8 mouse cellular contexts compared by ENCODE assay signal in the genomic region with DNA sequence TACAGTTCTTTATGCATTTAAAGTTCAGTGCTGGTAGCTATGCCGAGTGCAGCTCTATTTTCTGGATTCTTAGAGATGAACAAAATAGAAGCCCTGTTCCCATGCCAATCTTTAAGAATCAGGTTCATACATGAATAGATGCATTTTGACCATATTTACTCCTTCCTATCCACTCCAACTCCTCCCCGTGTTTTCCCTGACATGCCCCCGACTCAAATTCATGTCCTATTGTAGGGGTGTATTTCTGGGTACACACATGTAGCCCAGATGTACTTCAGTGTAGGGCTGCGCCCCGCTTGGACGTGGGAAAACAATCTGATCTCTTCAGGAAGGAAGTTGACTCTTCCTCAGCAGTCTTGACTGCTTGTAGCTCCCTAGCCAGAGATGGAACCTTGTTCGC. TPM values are rescaled to one million over a fixed set of nuclear protein-coding genes. Genes with fewer than 3 reads are reported as not detected.
A peak's percentile ranks its signal among the peaks of the same experiment; 100 is the strongest.
DNase-seq lines count a peak whose midpoint lies in the region; ATAC-seq and TF ChIP-seq lines count a peak whose summit lies in the region.

No protein-coding gene starts in this region.

- TF ChIP-seq POLR2A in kidney, adult 2 months (IDR thresholded peaks at IDR 0.05; ENCODE audit: low read depth, low read length): no peak

- ATAC-seq in embryonic facial prominence, embryonic 14.5 days (ENCODE audit: low read depth): 0 out of 2 replicates have a peak, but pooled peaks have one; percentile 13
- peak; percentile 24 for ATAC-seq in hindbrain, postnatal 0 days
- no peak for ATAC-seq in lung, postnatal 0 days
- ATAC-seq in stomach, postnatal 0 days (ENCODE audit: low FRiP score, low TSS enrichment): no peak

- peak overlapping the region; percentile 98 for H3K9ac ChIP-seq in embryonic facial prominence, embryonic 14.5 days (ENCODE audit: low read depth, low read length)
- peak overlapping the region; percentile 97 for H3K9ac ChIP-seq in hindbrain, postnatal 0 days (replicated peaks; ENCODE audit: low read length)
- peak overlapping the region; percentile 61 for H3K9ac ChIP-seq in lung, postnatal 0 days (replicated peaks; ENCODE audit: low read depth)
- peak overlapping the region; percentile 74 for H3K9ac ChIP-seq in stomach, postnatal 0 days (ENCODE audit: low read length)

- no peak for DNase-seq in kidney, adult 2 months
- DNase-seq in kidney, adult 9 months: no peak
- DNase-seq in NIH3T3 (ENCODE audit: low read depth): peak; percentile 41
- peak; percentile 43 for DNase-seq in embryonic facial prominence, embryonic 14.5 days (ENCODE audit: low spot score)
- peak; percentile 38 for DNase-seq in hindbrain, postnatal 0 days (ENCODE audit: low spot score)
- no peak for DNase-seq in lung, postnatal 0 days (ENCODE audit: low spot score)
- peak; percentile 21 for DNase-seq in stomach, postnatal 0 days (ENCODE audit: low spot score)
- DNase-seq in right cerebral cortex, postnatal 36 days (ENCODE audit: low spot score in 2 of 2): no peak

- peak overlapping the region; percentile 95 for H3K27ac ChIP-seq in kidney, adult 2 months (ENCODE audit: insufficient read depth, low read depth, low read length)
- peak overlapping the region; percentile 100 for H3K27ac ChIP-seq in embryonic facial prominence, embryonic 14.5 days (replicated peaks; ENCODE audit: low read depth, low read length)
- H3K27ac ChIP-seq in hindbrain, postnatal 0 days: peak overlapping the region; percentile 100
- peak overlapping the region; percentile 100 for H3K27ac ChIP-seq in lung, postnatal 0 days (ENCODE audit: low read length)
- peak overlapping the region; percentile 100 for H3K27ac ChIP-seq in stomach, postnatal 0 days (replicated peaks)

- H3K4me3 ChIP-seq in kidney, adult 2 months (ENCODE audit: insufficient read depth, low read depth, low read length): peak overlapping the region; percentile 93
- H3K4me3 ChIP-seq in embryonic facial prominence, embryonic 14.5 days (ENCODE audit: low read depth, low read length): peak overlapping the region; percentile 92
- H3K4me3 ChIP-seq in hindbrain, postnatal 0 days (ENCODE audit: low read length): peak overlapping the region; percentile 97
- H3K4me3 ChIP-seq in lung, postnatal 0 days (ENCODE audit: low read depth, low read length): peak overlapping the region; percentile 98
- peak overlapping the region; percentile 90 for H3K4me3 ChIP-seq in stomach, postnatal 0 days (ENCODE audit: low read depth, low read length)

- no peaks in the 10 kb centered on the region for H3K36me3 ChIP-seq in kidney, adult 2 months (ENCODE audit: control insufficient read depth, insufficient read depth, low read length)
- H3K36me3 ChIP-seq in embryonic facial prominence, embryonic 14.5 days (ENCODE audit: control insufficient read depth, insufficient read depth, low read length): no peaks in the 10 kb centered on the region
- H3K36me3 ChIP-seq in hindbrain, postnatal 0 days (ENCODE audit: insufficient read depth, low read length): no peaks in the 10 kb centered on the region
- H3K36me3 ChIP-seq in lung, postnatal 0 days (ENCODE audit: insufficient read depth, low read length): no peaks in the 10 kb centered on the region
- H3K36me3 ChIP-seq in stomach, postnatal 0 days (ENCODE audit: control insufficient read depth, insufficient read depth, low read length): no peaks in the 10 kb centered on the region

- no peak for TF ChIP-seq CTCF in kidney, adult 2 months (conservative IDR thresholded peaks at IDR 0.05; ENCODE audit: insufficient read depth, insufficient read length, low read depth, low read length)
- no peak for TF ChIP-seq CTCF in hindbrain, postnatal 0 days (IDR thresholded peaks at IDR 0.05; ENCODE audit: low read depth)
- TF ChIP-seq CTCF in lung, postnatal 0 days (IDR thresholded peaks at IDR 0.05): no peak
- no peak for TF ChIP-seq CTCF in stomach, postnatal 0 days (IDR thresholded peaks at IDR 0.05; ENCODE audit: low read depth)

- TF ChIP-seq EP300 in lung, postnatal 0 days (IDR thresholded peaks at IDR 0.05): no peak
- TF ChIP-seq EP300 in stomach, postnatal 0 days (optimal IDR thresholded peaks at IDR 0.05): no peak

- no peaks in the 10 kb centered on the region for H3K27me3 ChIP-seq in kidney, adult 2 months (replicated peaks; ENCODE audit: control insufficient read depth, insufficient read depth, low read length)
- no peaks in the 10 kb centered on the region for H3K27me3 ChIP-seq in embryonic facial prominence, embryonic 14.5 days (replicated peaks; ENCODE audit: control insufficient read depth, insufficient read depth, low read length)
- H3K27me3 ChIP-seq in hindbrain, postnatal 0 days (ENCODE audit: insufficient read depth, low read length): no peaks in the 10 kb centered on the region
- no peaks in the 10 kb centered on the region for H3K27me3 ChIP-seq in lung, postnatal 0 days (replicated peaks; ENCODE audit: insufficient read depth, low read length)
- H3K27me3 ChIP-seq in stomach, postnatal 0 days (ENCODE audit: control insufficient read depth, insufficient read depth, low read length): no peaks in the 10 kb centered on the region

- H3K4me1 ChIP-seq in kidney, adult 2 months (ENCODE audit: control insufficient read depth, insufficient read depth, low read length): peaks cover 8% of the 10 kb centered on the region; the same call in 1 of the 2 replicates
- peaks cover 4% of the 10 kb centered on the region for H3K4me1 ChIP-seq in embryonic facial prominence, embryonic 14.5 days (ENCODE audit: control insufficient read depth, insufficient read depth, low read length)
- no peaks in the 10 kb centered on the region for H3K4me1 ChIP-seq in hindbrain, postnatal 0 days (ENCODE audit: insufficient read depth, low read length)
- peaks cover 3% of the 10 kb centered on the region; the same call in 1 of the 2 replicates for H3K4me1 ChIP-seq in lung, postnatal 0 days (ENCODE audit: insufficient read depth, low read depth, low read length)
- H3K4me1 ChIP-seq in stomach, postnatal 0 days (replicated peaks; ENCODE audit: control insufficient read depth, insufficient read depth): no peaks in the 10 kb centered on the region

- no peaks in the 10 kb centered on the region for H3K9me3 ChIP-seq in embryonic facial prominence, embryonic 14.5 days (ENCODE audit: control insufficient read depth, low read length)
- no peaks in the 10 kb centered on the region for H3K9me3 ChIP-seq in hindbrain, postnatal 0 days (ENCODE audit: low read length)
- no peaks in the 10 kb centered on the region for H3K9me3 ChIP-seq in lung, postnatal 0 days (ENCODE audit: low read length)
- no peaks in the 10 kb centered on the region for H3K9me3 ChIP-seq in stomach, postnatal 0 days (ENCODE audit: control insufficient read depth, low read length)

- 6% methylated on average over 7 of the region's 7 CpGs for WGBS in kidney, adult 2 months
- WGBS in embryonic facial prominence, embryonic 14.5 days: 7% methylated on average over 7 of the region's 7 CpGs
- WGBS in hindbrain, postnatal 0 days: 16% methylated on average over 7 of the region's 7 CpGs
- 5% methylated on average over 7 of the region's 7 CpGs for WGBS in lung, postnatal 0 days
- 10% methylated on average over 7 of the region's 7 CpGs for WGBS in stomach, postnatal 0 days

- H3K4me2 ChIP-seq in embryonic facial prominence, embryonic 14.5 days (ENCODE audit: low read depth, low read length): peak overlapping the region; percentile 58
- peak overlapping the region; percentile 71 for H3K4me2 ChIP-seq in hindbrain, postnatal 0 days (ENCODE audit: low read depth, low read length)
- H3K4me2 ChIP-seq in lung, postnatal 0 days (replicated peaks; ENCODE audit: low read depth, low read length): peak overlapping the region; percentile 74
- peak overlapping the region; percentile 59 for H3K4me2 ChIP-seq in stomach, postnatal 0 days (replicated peaks; ENCODE audit: low read depth)

RNA-seq across cellular contexts. Expression of a gene that starts 0.5 kb away (rescaled TPM):
- polyA plus RNA-seq in kidney, adult 2 months (2012; rRNA removed): 9.1 and 10.5 TPM in 2 replicates
- polyA plus RNA-seq in embryonic facial prominence, embryonic 14.5 days (2014; fragmentation: Nextera tagmentation; extraction: Ambion mirVana): 50.0 and 53.8 TPM in 2 replicates
- 39.6 and 44.2 TPM in 2 replicates for total RNA-seq in hindbrain, postnatal 0 days (2014; rRNA removed)
- polyA plus RNA-seq in hindbrain, postnatal 0 days (2015; fragmentation: Nextera tagmentation; extraction: Ambion mirVana): 28.4 and 32.3 TPM in 2 replicates
- 33.3 and 37.7 TPM in 2 replicates for polyA plus RNA-seq in lung, postnatal 0 days (2015; fragmentation: Nextera tagmentation; extraction: Ambion mirVana)
- 9.5 and 10.7 TPM in 2 replicates for polyA plus RNA-seq in stomach, postnatal 0 days (2015; fragmentation: Nextera tagmentation; extraction: Ambion mirVana)

Comparison
In these comparisons a context has a peak if more than half of its experiments do, and no peak if none do; other contexts are left out.
1. DNase-seq: peak in NIH3T3 (single experiment), embryonic facial prominence, embryonic 14.5 days (single experiment), hindbrain, postnatal 0 days (single experiment) and stomach, postnatal 0 days (single experiment); none in kidney, adult 2 months (single experiment), kidney, adult 9 months (single experiment), lung, postnatal 0 days (single experiment) and right cerebral cortex, postnatal 36 days (0 of 2).
2. ATAC-seq: peak in embryonic facial prominence, embryonic 14.5 days (single experiment) and hindbrain, postnatal 0 days (single experiment); none in lung, postnatal 0 days (single experiment) and stomach, postnatal 0 days (single experiment).
3. Peak in every context shown above with its lines, with median percentiles within 50 percentile points of each other: H3K27ac ChIP-seq, H3K4me3 ChIP-seq, H3K4me2 ChIP-seq and H3K9ac ChIP-seq.